Mouse (Mus musculus): ENCODE data around the gene Ece1. TPM values are rescaled to one million over a fixed set of nuclear protein-coding genes. Genes with fewer than 3 reads are reported as not detected.

Gene Ece1
- polyA plus RNA-seq, 2 experiments: 11.4 to 15.9 TPM

- no peak for ATAC-seq (ENCODE audit: insufficient read depth)
- 79% methylated on average over 9 of the region's 9 CpGs for WGBS (ENCODE audit: insufficient replicate concordance)
- H3K27me3 ChIP-seq (ENCODE audit: control insufficient read depth, insufficient read depth, low read length): no peaks in the 10 kb centered on the region
- no peaks in the 10 kb centered on the region; the same call in 1 of the 2 replicates for H3K36me3 ChIP-seq (replicated peaks; ENCODE audit: control insufficient read depth, insufficient read depth, low read depth)
- H3K4me1 ChIP-seq (replicated peaks; ENCODE audit: control insufficient read depth in 2 of 2, insufficient read depth in 2 of 2, low read length in 1 of 2): 0 out of 4 replicates have a peak, but pooled peaks cover 0 to 1% of the 10 kb centered on the region in 2 experiments
- no peaks in the 10 kb centered on the region for H3K9me3 ChIP-seq (ENCODE audit: control insufficient read depth, low read length)
- no peak overlapping the region for H3K4me3 ChIP-seq (ENCODE audit: insufficient read depth in 1 of 2, low read depth in 2 of 2, low read length in 2 of 2)
- H3K27ac ChIP-seq: no peak overlapping the region
- DNase-seq (ENCODE audit: low read depth in 3 of 3, low spot score in 3 of 3): no peak
- TF ChIP-seq EP300 (IDR thresholded peaks at IDR 0.05; ENCODE audit: low read depth) (no peak), CTCF (IDR thresholded peaks at IDR 0.05; ENCODE audit: low read depth) (no peak)
- no peak overlapping the region for H3K9ac ChIP-seq (replicated peaks)
- no peak overlapping the region for H3K4me2 ChIP-seq (ENCODE audit: low read depth)
Measured at GRCm38 (mm10) chr4:138006951-138007613, 145.0 kb downstream of the Ece1 start.

- no peak overlapping the region for H3K4me3 ChIP-seq (ENCODE audit: insufficient read depth in 1 of 2, low read depth in 2 of 2, low read length in 2 of 2)
- H3K9ac ChIP-seq (replicated peaks): no peak overlapping the region
- ATAC-seq (ENCODE audit: insufficient read depth): no peak
- no peaks in the 10 kb centered on the region for H3K27me3 ChIP-seq (ENCODE audit: control insufficient read depth, insufficient read depth, low read length)
- H3K4me2 ChIP-seq (ENCODE audit: low read depth): no peak overlapping the region
- H3K4me1 ChIP-seq (replicated peaks; ENCODE audit: control insufficient read depth in 2 of 2, insufficient read depth in 2 of 2, low read length in 1 of 2): no peaks in the 10 kb centered on the region
- H3K9me3 ChIP-seq (ENCODE audit: control insufficient read depth, low read length): no peaks in the 10 kb centered on the region
- WGBS (ENCODE audit: insufficient replicate concordance): 87% methylated on average over 6 of the region's 6 CpGs
- H3K27ac ChIP-seq: no peak overlapping the region
- DNase-seq (ENCODE audit: low read depth in 3 of 3, low spot score in 3 of 3): no peak
- H3K36me3 ChIP-seq (replicated peaks; ENCODE audit: control insufficient read depth, insufficient read depth, low read depth): no peaks in the 10 kb centered on the region; the same call in 1 of the 2 replicates
- TF ChIP-seq CTCF (IDR thresholded peaks at IDR 0.05; ENCODE audit: low read depth): no peak
- TF ChIP-seq EP300 (IDR thresholded peaks at IDR 0.05; ENCODE audit: low read depth): no peak
Measured at GRCm38 (mm10) chr4:138008646-138009045, 146.6 kb downstream of the Ece1 start.

- no peaks in the 10 kb centered on the region for H3K27me3 ChIP-seq (ENCODE audit: control insufficient read depth, insufficient read depth, low read length)
- no peak overlapping the region for H3K9ac ChIP-seq (replicated peaks)
- no peaks in the 10 kb centered on the region for H3K4me1 ChIP-seq (replicated peaks; ENCODE audit: control insufficient read depth in 2 of 2, insufficient read depth in 2 of 2, low read length in 1 of 2)
- no peak overlapping the region for H3K4me3 ChIP-seq (ENCODE audit: insufficient read depth in 1 of 2, low read depth in 2 of 2, low read length in 2 of 2)
- ATAC-seq (ENCODE audit: insufficient read depth) (no peak), DNase-seq (ENCODE audit: low read depth in 3 of 3, low spot score in 3 of 3) (no peak)
- no peak overlapping the region for H3K4me2 ChIP-seq (ENCODE audit: low read depth)
- peaks cover 3% of the 10 kb centered on the region; the same call in 1 of the 2 replicates for H3K36me3 ChIP-seq (replicated peaks; ENCODE audit: control insufficient read depth, insufficient read depth, low read depth)
- no peak overlapping the region for H3K27ac ChIP-seq
- no peaks in the 10 kb centered on the region for H3K9me3 ChIP-seq (ENCODE audit: control insufficient read depth, low read length)
- no peak for TF ChIP-seq CTCF (IDR thresholded peaks at IDR 0.05; ENCODE audit: low read depth)
- no peak for TF ChIP-seq EP300 (IDR thresholded peaks at IDR 0.05; ENCODE audit: low read depth)
- 84% methylated on average over 4 of the region's 4 CpGs for WGBS (ENCODE audit: insufficient replicate concordance)
Measured at GRCm38 (mm10) chr4:138009786-138010502, 147.9 kb downstream of the Ece1 start.

- H3K4me1 ChIP-seq (replicated peaks; ENCODE audit: control insufficient read depth in 2 of 2, insufficient read depth in 2 of 2, low read length in 1 of 2): peaks cover 0 to 6% of the 10 kb centered on the region in 2 experiments; a peak in 3 of 4 replicates
- H3K4me3 ChIP-seq (ENCODE audit: insufficient read depth in 1 of 2, low read depth in 2 of 2, low read length in 2 of 2): no peak overlapping the region
- WGBS (ENCODE audit: insufficient replicate concordance): 83% methylated on average over 15 of the region's 15 CpGs
- peaks cover 3% of the 10 kb centered on the region; the same call in 1 of the 2 replicates for H3K36me3 ChIP-seq (replicated peaks; ENCODE audit: control insufficient read depth, insufficient read depth, low read depth)
- H3K4me2 ChIP-seq (ENCODE audit: low read depth): no peak overlapping the region
- ATAC-seq (ENCODE audit: insufficient read depth) (no peak), DNase-seq (ENCODE audit: low read depth in 3 of 3, low spot score in 3 of 3) (no peak)
- TF ChIP-seq CTCF (IDR thresholded peaks at IDR 0.05; ENCODE audit: low read depth) (no peak), EP300 (IDR thresholded peaks at IDR 0.05; ENCODE audit: low read depth) (no peak)
- H3K27me3 ChIP-seq (ENCODE audit: control insufficient read depth, insufficient read depth, low read length): no peaks in the 10 kb centered on the region
- no peaks in the 10 kb centered on the region for H3K9me3 ChIP-seq (ENCODE audit: control insufficient read depth, low read length)
- no peak overlapping the region for H3K27ac ChIP-seq
- H3K9ac ChIP-seq (replicated peaks): no peak overlapping the region
Measured at GRCm38 (mm10) chr4:138013723-138014479, 151.9 kb downstream of the Ece1 start.

Other genes starting within 250 kb of the Ece1 start
- 2.7 and 3.1 TPM in 2 replicates for gene Rap1gap, start 197.5 kb upstream of the Ece1 start, polyA plus RNA-seq (2012; rRNA removed)
- gene Rap1gap, start 197.5 kb upstream of the Ece1 start, polyA plus RNA-seq (2014; fragmentation: Nextera tagmentation; extraction: Ambion mirVana): 1.6 and 1.7 TPM in 2 replicates
- gene Alpl, start 65.9 kb upstream of the Ece1 start, polyA plus RNA-seq (2012; rRNA removed): 4.6 and 5.1 TPM in 2 replicates
- gene Alpl, start 65.9 kb upstream of the Ece1 start, polyA plus RNA-seq (2014; fragmentation: Nextera tagmentation; extraction: Ambion mirVana): 5.1 and 6.1 TPM in 2 replicates
- 9.2 and 15.6 TPM in 2 replicates for gene Eif4g3, start 130.8 kb downstream of the Ece1 start, polyA plus RNA-seq (2012; rRNA removed)
- gene Eif4g3, start 130.8 kb downstream of the Ece1 start, polyA plus RNA-seq (2014; fragmentation: Nextera tagmentation; extraction: Ambion mirVana): 5.2 and 5.6 TPM in 2 replicates